Mouse (Mus musculus) c-Kit-positive CD71-positive TER-119-positive erythroid progenitor cells, embryonic 14.5 days (primary cell): ENCODE data around the gene Gm12666.
"Not testable (repeated sequence)": the region's sequence is repeated elsewhere in the genome, so short reads cannot be mapped to it uniquely, and the experiment has no call there.

Source experiments
- DNase-seq: peaks from one replicate; pipeline ENCODE4 v3.0.0-alpha.2; 2013; ENCODE audit warnings: low spot score

Gm12666 gene

DNA sequence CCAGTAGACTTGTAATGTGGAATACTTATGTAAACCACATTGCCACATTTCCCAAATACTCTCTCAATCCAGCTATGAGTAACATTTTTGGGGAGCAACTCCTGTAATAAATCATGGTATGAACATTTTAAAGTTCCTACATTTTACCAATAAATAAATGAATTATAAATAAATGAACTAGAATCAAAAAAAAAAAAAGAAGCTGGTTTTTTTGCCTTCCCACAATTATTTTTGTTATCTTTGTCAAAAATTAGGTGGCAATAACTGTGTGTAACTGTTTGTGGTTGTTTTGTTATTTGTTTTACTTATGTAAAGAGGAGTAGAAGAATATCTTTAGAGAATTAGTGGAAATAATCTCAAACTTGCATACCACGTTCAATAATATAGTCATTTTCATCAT is at the start of gene Gm12666:
Gm12666 (minus strand) TSS at position 101 of the 400 bp plus-strand sequence.
- not testable (repeated sequence) for DNase-seq

DNA sequence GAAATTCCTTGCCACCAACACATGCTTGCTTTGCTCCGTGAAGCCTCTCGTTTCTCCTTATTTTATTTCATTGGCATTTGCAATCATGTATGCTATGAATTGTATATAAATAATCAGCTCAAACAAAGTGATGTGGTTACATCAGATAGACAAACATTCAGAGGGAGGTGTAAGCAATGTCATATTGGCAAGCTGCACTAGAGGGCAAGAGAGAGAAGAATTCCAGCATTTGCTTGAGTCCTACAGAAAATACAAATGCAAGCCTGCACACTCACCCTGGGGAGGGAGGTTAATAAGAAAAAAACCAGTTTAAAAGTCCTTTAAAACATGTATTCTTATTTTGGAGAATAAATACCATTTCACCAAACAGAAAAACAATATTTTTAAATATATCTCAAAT is 34.8 kb upstream of the Gm12666 start:
- no peak for DNase-seq

DNA sequence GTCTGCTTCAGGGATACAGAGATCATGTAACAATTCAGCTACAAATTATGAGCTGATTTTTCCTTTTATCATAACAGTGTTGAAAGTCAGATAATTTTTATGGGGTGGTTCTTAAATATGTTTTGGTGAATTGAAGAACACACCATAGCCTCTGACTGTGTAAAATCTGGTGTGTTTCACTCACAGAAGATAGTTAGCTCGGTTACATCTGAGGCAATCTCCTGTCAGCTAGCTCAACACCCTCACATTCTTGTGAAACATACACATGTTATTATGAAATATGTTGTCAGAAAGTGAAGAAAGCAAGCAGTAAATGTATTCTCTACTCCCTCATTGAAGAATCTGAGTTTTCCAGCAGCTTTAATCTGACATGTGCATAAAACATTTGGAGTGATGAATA is 24.7 kb upstream of the Gm12666 start:
- no peak for DNase-seq

DNA sequence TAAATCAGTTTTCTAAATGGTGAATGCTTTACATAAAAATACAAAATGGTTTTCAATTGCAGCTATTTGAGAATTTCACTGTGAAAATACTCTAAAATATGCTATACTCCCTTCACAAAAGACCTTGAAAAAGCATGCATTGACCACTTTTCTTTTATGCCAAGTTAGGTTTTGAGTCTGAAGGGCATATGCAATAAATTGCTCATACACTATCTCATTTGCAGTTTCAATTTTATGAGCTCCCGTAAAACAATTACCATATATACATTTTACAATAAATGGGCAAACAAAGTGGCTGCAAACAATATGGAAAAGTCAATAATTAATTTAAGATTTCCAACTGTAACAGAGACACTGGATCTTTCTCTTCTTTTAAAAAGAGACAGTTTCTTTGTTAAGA is 38.9 kb downstream of the Gm12666 start:
- DNase-seq: no peak

DNA sequence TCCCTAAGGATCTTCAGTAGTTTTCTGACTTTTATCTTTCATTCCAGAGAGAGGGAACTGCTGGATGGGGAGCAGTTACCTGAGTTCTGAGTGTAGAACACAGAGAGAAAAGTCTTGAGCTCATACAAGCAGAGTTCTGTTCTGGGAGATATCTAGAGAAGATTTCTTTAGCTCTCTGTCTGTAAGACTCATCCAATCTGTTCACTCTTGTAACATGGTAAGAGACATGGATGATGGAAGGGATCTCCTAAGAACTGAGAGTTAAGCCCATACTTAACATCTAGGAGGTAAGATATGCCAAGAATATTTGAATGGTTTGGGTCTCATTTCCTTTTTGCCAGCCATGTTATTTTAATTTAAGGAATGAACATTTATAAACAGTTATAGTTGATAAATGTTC is 44.4 kb downstream of the Gm12666 start, which contains the start of gene Izumo3:
Izumo3 (minus strand) TSS at position 101 of the 400 bp plus-strand sequence.
- DNase-seq: no peak
